Mouse (Mus musculus): Measurements from ENCODE around the gene Zfp652. TPM values are rescaled to one million over a fixed set of nuclear protein-coding genes. Genes with fewer than 3 reads are reported as not detected.

Zfp652 gene
- polyA plus RNA-seq, 1 experiment from 2014 or later: 24.5 TPM

GRCm38 (mm10) chr11:95814101-95814500 lies 101.6 kb downstream of the Zfp652 start:
- Histone ChIP-seq H3K27ac (no peak overlapping the region), H3K9me3 (no peaks in the 10 kb centered on the region), H3K27me3 (no peaks in the 10 kb centered on the region), H3K4me1 (no peaks in the 10 kb centered on the region), H3K4me3 (no peak overlapping the region), H3K36me3 (no peaks in the 10 kb centered on the region), H3K9ac (no peak overlapping the region), H3K4me2 (replicated peaks) (no peak overlapping the region)
- no peak for ATAC-seq (ENCODE audit: insufficient number of reproducible peaks, insufficient read depth, low FRiP score, low TSS enrichment)
- 88% methylated on average over 2 of the region's 2 CpGs for WGBS

- ATAC-seq (ENCODE audit: insufficient number of reproducible peaks, insufficient read depth, low FRiP score, low TSS enrichment): no peak
- Histone ChIP-seq H3K4me3 (no peak overlapping the region), H3K9ac (no peak overlapping the region), H3K9me3 (no peaks in the 10 kb centered on the region), H3K36me3 (no peaks in the 10 kb centered on the region), H3K27ac (no peak overlapping the region), H3K4me1 (no peaks in the 10 kb centered on the region), H3K27me3 (no peaks in the 10 kb centered on the region), H3K4me2 (replicated peaks) (no peak overlapping the region)
- WGBS: 54% methylated on average over 5 of the region's 5 CpGs
Measured at GRCm38 (mm10) chr11:95814857-95815256, 102.4 kb downstream of the Zfp652 start.

- no peaks in the 10 kb centered on the region for H3K36me3 ChIP-seq
- H3K4me3 ChIP-seq: no peak overlapping the region
- no peaks in the 10 kb centered on the region for H3K9me3 ChIP-seq
- no peaks in the 10 kb centered on the region for H3K4me1 ChIP-seq
- H3K27ac ChIP-seq: no peak overlapping the region
- H3K4me2 ChIP-seq (replicated peaks): no peak overlapping the region
- ATAC-seq (ENCODE audit: insufficient number of reproducible peaks, insufficient read depth, low FRiP score, low TSS enrichment): no peak
- H3K9ac ChIP-seq: no peak overlapping the region
- no peaks in the 10 kb centered on the region for H3K27me3 ChIP-seq
- WGBS: 79% methylated on average over 9 of the region's 9 CpGs
Measured at GRCm38 (mm10) chr11:95815412-95815811, 102.9 kb downstream of the Zfp652 start.

GRCm38 (mm10) chr11:95819138-95819537 lies 106.7 kb downstream of the Zfp652 start:
- 84% methylated on average over 8 of the region's 8 CpGs for WGBS
- H3K4me1 ChIP-seq: no peaks in the 10 kb centered on the region
- no peak for ATAC-seq (ENCODE audit: insufficient number of reproducible peaks, insufficient read depth, low FRiP score, low TSS enrichment)
- H3K4me3 ChIP-seq: no peak overlapping the region
- no peaks in the 10 kb centered on the region for H3K36me3 ChIP-seq
- H3K27me3 ChIP-seq: peaks cover 13% of the 10 kb centered on the region
- no peak overlapping the region for H3K4me2 ChIP-seq (replicated peaks)
- H3K9me3 ChIP-seq: no peaks in the 10 kb centered on the region
- H3K27ac ChIP-seq: no peak overlapping the region
- H3K9ac ChIP-seq: no peak overlapping the region

GRCm38 (mm10) chr11:95821511-95821910 lies 109.0 kb downstream of the Zfp652 start:
- ATAC-seq (ENCODE audit: insufficient number of reproducible peaks, insufficient read depth, low FRiP score, low TSS enrichment): no peak
- H3K9me3 ChIP-seq: no peaks in the 10 kb centered on the region
- 79% methylated on average over 3 of the region's 3 CpGs for WGBS
- no peak overlapping the region for H3K27ac ChIP-seq
- no peaks in the 10 kb centered on the region for H3K36me3 ChIP-seq
- no peak overlapping the region for H3K9ac ChIP-seq
- H3K4me3 ChIP-seq: no peak overlapping the region
- H3K27me3 ChIP-seq: peaks cover 33% of the 10 kb centered on the region
- peaks cover 10% of the 10 kb centered on the region; the same call in 1 of the 2 replicates for H3K4me1 ChIP-seq
- H3K4me2 ChIP-seq (replicated peaks): no peak overlapping the region

GRCm38 (mm10) chr11:95822437-95822836 lies 110.0 kb downstream of the Zfp652 start:
- WGBS: 96% methylated on average over 4 of the region's 4 CpGs
- H3K9me3 ChIP-seq: no peaks in the 10 kb centered on the region
- no peak for ATAC-seq (ENCODE audit: insufficient number of reproducible peaks, insufficient read depth, low FRiP score, low TSS enrichment)
- no peak overlapping the region for H3K9ac ChIP-seq
- no peak overlapping the region for H3K4me3 ChIP-seq
- no peak overlapping the region for H3K27ac ChIP-seq
- peaks cover 10% of the 10 kb centered on the region; the same call in 1 of the 2 replicates for H3K4me1 ChIP-seq
- H3K27me3 ChIP-seq: peaks cover 43% of the 10 kb centered on the region
- H3K36me3 ChIP-seq: no peaks in the 10 kb centered on the region
- H3K4me2 ChIP-seq (replicated peaks): no peak overlapping the region

GRCm38 (mm10) chr11:95824071-95824876 lies 111.8 kb downstream of the Zfp652 start, which contains the start of gene Phospho1:
TSS of gene Phospho1 (plus strand) at chr11:95824499.
- no peak within 1 kb of the TSS for H3K27ac ChIP-seq
- peaks cover 59% of the 10 kb centered on the region for H3K27me3 ChIP-seq
- no peaks in the 10 kb centered on the region for H3K36me3 ChIP-seq
- H3K4me3 ChIP-seq: peak within 1 kb of the TSS; percentile 72
- H3K9ac ChIP-seq: peak within 1 kb of the TSS; percentile 64
- H3K4me1 ChIP-seq: peaks cover 10% of the 10 kb centered on the region; the same call in 1 of the 2 replicates
- WGBS: under 1% methylated on average over 73 of the region's 78 CpGs
- H3K4me2 ChIP-seq (replicated peaks): peak within 1 kb of the TSS; percentile 96
- H3K9me3 ChIP-seq: no peaks in the 10 kb centered on the region
- peak; percentile 90 for ATAC-seq (ENCODE audit: insufficient number of reproducible peaks, insufficient read depth, low FRiP score, low TSS enrichment)

GRCm38 (mm10) chr11:95824877-95825243 lies 112.4 kb downstream of the Zfp652 start:
- Histone ChIP-seq H3K27ac (no peak overlapping the region), H3K27me3 (peaks cover 65% of the 10 kb centered on the region), H3K4me3 (peak overlapping the region; percentile 72), H3K4me2 (replicated peaks) (peak overlapping the region; percentile 96), H3K9me3 (no peaks in the 10 kb centered on the region), H3K4me1 (peaks cover 10% of the 10 kb centered on the region; the same call in 1 of the 2 replicates), H3K9ac (peak overlapping the region; percentile 64), H3K36me3 (no peaks in the 10 kb centered on the region)
- 2% methylated on average over 11 of the region's 11 CpGs for WGBS
- no peak for ATAC-seq (ENCODE audit: insufficient number of reproducible peaks, insufficient read depth, low FRiP score, low TSS enrichment)

GRCm38 (mm10) chr11:95825625-95826024 lies 113.2 kb downstream of the Zfp652 start:
- 51% methylated on average over 3 of the region's 3 CpGs for WGBS

GRCm38 (mm10) chr11:95826317-95827167 lies 114.1 kb downstream of the Zfp652 start:
- no peak for ATAC-seq (ENCODE audit: insufficient number of reproducible peaks, insufficient read depth, low FRiP score, low TSS enrichment)
- no peak overlapping the region for H3K27ac ChIP-seq

More at GRCm38 (mm10) chr11:95825625-95826024, 113.2 kb downstream of the Zfp652 start:
- Histone ChIP-seq H3K4me1 (peaks cover 17% of the 10 kb centered on the region), H3K9ac (no peak overlapping the region), H3K27me3 (peaks cover 73% of the 10 kb centered on the region), H3K4me2 (replicated peaks) (no peak overlapping the region), H3K27ac (no peak overlapping the region), H3K36me3 (no peaks in the 10 kb centered on the region), H3K9me3 (no peaks in the 10 kb centered on the region), H3K4me3 (no peak overlapping the region)
- no peak for ATAC-seq (ENCODE audit: insufficient number of reproducible peaks, insufficient read depth, low FRiP score, low TSS enrichment)

GRCm38 (mm10) chr11:95827168-95827447 lies 114.6 kb downstream of the Zfp652 start:
- Histone ChIP-seq H3K4me3 (no peak overlapping the region), H3K4me1 (peaks cover 24% of the 10 kb centered on the region), H3K36me3 (no peaks in the 10 kb centered on the region), H3K4me2 (replicated peaks) (no peak overlapping the region), H3K27me3 (peaks cover 88% of the 10 kb centered on the region), H3K27ac (no peak overlapping the region), H3K9ac (no peak overlapping the region), H3K9me3 (no peaks in the 10 kb centered on the region)
- 24% methylated on average over 3 of the region's 3 CpGs for WGBS
- ATAC-seq (ENCODE audit: insufficient number of reproducible peaks, insufficient read depth, low FRiP score, low TSS enrichment): no peak

More at GRCm38 (mm10) chr11:95826317-95827167, 114.1 kb downstream of the Zfp652 start:
- Histone ChIP-seq H3K9ac (no peak overlapping the region), H3K4me2 (replicated peaks) (no peak overlapping the region), H3K27me3 (peaks cover 82% of the 10 kb centered on the region), H3K4me3 (no peak overlapping the region), H3K36me3 (no peaks in the 10 kb centered on the region), H3K4me1 (peaks cover 24% of the 10 kb centered on the region), H3K9me3 (no peaks in the 10 kb centered on the region)
- WGBS: 55% methylated on average over 6 of the region's 6 CpGs
